Mouse (Mus musculus) fat pad, adult 2 months (tissue): ENCODE data around the gene Rasl12.
A peak's percentile ranks its signal among the peaks of the same experiment; 100 is the strongest.

Experiments used
- DNase-seq: peaks from one replicate; pipeline ENCODE4 v3.0.0-alpha.2; 2011; ENCODE audit warnings: low read depth, low spot score; ENCODE audit errors: extremely low read depth

Rasl12 gene

DNA sequence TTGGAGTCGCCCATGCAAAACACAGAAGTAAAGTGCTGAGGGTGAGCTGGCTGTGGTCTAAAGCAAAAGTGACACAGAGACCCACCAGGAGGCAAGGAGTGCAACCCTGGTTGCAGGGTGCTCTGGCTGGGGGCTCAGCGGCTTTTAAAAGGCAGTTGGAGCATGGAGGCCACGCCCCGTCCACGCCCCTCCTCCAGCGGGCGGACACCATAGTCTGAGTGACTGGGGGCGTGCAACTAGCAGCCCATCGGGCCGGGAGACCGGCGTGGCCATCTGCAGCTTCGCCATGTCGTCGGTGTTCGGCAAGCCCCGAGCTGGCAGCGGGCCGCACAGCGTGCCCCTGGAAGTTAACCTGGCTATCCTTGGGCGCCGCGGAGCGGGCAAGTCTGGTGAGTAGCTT is at the start of gene Rasl12:
Rasl12 (plus strand) TSS at position 228 of the 400 bp plus-strand sequence.
- DNase-seq = no peak

DNA sequence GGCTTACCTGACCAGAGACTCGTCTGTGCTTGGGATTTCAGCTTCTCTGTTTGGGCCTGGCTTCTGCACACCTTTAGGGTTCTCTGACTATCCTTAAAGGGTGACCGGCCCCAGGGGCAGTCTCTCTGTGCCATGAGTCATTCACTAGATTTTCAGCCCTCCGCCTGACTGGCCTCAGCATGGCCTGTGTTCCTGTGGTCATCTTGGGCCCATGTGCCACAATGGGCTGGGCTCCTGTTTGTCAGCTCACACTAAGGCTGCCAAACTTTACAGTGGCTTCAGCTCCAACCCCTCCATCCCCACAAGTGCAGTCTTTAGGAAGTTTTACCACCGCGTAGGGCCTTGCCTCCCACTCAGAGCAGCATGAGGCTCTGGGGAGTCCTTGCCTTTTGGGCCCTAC is 45.1 kb upstream of the Rasl12 start:
- DNase-seq = no peak

DNA sequence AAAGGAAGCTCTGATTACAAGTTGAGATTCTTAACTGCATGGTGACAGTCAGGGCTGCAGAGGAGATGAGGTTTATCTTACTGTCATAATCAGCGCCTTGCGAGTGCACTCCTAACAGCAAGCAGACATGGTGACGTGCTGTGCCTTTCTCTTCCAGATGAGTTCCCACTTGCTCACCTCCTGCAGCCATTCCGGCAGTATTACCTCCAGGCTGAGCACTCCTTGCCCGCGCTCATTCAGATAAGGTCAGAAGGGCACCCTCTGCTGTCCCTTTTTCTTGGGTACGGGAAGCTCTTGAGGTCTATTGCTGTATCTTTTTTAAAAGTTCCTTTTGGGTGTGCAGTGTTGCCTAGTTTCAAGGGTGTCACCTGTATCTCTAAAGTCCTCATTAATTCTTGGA is 41.7 kb upstream of the Rasl12 start:
- DNase-seq = no peak

DNA sequence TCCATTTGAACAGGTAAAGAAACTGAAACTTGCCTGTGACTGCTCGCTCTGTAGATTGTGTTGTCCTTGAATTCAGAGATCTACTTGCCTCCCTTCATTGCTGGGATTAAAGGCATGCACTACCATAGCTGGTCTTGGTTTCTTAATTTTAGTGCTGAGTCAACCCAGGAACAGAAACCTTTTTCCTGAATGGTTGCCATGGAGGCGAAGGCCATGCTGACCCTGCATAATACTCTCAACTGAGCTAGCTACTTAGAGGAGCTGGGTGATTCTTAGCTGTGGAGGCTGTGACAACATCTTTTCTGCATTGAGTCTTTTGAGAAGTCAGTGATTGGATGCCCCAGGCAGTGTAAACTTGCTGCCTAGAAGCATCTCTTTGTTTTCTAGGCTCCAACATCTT is 41.3 kb upstream of the Rasl12 start:
- no peak for DNase-seq

DNA sequence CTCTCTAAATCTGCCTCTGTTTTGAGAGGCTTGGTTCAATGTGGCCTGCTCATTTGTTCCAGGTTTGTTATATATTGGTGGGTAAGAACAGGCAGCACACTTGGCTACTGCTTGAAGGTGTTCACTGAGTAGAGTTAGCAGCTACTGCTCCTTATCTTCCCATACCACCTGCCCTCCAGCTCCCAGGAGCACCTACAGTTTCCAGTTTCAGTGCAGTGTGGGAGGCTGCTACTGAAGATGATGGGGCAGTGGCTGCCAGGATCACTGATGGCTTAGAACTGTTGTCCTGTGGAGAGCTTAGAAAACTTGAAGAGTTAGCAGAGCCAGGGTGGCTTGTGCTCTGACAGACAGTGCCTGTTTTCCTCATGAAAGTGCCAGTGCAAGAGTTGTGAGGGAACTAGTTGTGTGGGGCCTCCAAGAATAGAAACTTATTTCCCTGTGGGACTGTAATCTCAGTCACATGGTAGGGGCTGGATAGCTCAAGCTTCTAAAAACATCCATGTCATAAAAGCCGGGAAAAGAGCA is 39.3 kb upstream of the Rasl12 start:
- DNase-seq = no peak

DNA sequence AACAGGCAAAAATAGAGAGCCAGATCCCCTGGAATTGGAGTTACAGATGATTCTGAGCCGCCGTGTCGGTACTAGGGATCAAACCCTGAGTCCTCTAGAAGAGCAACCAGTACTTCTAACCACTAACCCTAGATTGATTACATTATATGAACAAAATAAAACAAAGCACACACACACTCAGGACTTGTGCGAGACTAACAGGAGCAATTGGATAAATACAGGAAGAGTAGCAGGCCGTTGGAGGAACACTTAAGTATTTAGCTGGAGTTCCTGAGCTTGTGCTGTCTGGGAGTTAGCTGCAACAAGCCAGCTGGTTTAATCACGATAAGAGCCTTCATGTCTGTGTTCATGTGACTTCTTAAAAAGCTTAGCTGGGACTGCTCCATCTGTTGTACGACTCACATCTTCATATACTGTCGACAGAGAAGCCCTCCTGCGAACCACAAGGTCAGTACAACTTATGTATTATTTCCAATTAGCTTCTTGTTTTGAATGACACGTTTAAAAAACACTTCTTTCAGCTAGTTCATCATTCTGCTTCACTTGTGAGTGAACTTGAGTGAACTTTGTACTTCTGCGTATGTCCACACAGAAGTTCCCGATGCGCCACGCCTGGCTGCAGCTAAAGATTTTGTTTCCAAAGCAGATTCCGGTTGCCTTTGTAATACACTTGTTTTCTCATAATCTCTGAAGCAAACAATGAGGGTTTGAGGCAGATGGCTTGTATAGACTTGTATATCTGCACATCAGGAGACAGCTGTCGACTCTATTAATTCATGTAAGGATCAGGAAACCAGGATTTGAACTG is 37.5 kb upstream of the Rasl12 start, which contains the start of gene Ubap1l:
Ubap1l (plus strand) TSS at position 401 of the 808 bp plus-strand sequence.
- DNase-seq = no peak

DNA sequence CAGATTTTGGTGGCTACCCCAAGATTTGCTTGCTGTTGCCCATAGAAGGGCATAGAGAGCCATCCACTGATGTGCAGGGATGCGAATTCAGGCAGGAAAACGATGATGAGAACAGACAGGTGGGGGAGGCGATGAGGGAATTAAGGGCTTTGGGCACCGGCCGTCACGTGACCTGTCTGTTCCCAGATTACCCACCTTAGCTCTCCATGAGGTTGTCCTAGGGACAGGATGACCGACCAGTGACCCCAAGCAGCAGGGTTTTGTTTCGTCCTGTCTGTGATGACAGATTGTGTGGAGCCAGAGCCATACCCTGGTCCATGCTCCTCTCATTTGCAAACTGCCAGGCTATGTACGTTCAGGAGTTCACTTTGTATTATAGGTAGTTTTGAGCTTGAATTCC is 34.6 kb upstream of the Rasl12 start:
- DNase-seq = no peak

DNA sequence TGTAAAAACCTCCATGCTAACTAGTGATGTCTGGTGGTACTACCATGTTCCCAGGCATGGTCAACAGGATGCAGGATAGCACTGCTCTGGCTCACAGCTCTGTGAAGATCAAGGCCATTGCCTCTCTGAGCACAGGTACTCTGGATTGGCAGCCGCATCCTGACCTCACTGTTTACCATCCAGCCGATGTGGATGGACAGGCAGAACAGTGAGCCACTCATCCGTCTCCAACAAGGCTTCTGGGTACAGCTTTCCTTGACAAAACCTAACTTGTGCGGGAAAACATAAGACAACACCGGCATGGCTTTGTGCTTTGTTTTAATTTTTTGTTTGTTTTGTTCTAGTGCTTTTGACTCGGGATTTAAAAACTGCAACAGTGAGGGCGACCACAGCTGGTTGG is 32.6 kb upstream of the Rasl12 start:
- DNase-seq = no peak

DNA sequence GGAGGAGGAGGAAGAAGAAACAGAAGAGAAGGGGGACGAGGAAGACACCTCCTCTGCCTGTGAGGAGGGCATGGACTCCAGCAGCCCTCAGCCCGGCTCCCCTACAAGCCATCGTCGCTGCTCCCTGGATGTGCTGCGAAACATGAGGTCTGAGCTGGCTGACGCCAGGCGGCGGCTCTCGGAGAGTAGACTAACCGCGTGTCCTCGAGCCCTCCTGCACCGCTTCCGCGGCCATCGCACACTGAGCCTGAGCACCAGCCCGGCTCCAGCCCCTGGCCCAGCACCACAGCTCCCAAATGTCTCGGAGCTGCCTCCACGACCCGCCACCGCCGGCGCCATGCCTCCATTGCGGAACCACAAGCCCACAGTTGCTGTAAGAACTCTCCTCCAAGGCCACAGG is 26.6 kb upstream of the Rasl12 start:
- DNase-seq = no peak

DNA sequence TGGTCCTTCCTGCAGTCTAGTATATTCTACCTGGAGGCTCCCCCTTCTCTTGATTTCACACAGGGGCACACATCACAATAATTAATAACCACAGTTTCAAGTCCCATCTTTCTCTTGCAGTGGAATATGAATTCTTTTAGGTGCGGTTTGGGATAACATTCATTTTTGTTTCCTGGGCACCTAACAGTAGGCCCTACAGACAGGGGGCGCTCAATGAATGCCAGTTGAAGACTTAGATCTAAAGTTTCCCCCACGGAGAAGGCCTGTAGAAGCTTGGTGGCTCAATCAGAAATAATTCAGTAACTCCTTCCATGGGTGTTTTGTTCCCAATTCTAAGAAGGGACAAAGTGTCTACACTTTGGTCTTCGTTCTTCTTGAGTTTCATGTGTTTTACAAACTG is 25.9 kb upstream of the Rasl12 start:
- no peak for DNase-seq

DNA sequence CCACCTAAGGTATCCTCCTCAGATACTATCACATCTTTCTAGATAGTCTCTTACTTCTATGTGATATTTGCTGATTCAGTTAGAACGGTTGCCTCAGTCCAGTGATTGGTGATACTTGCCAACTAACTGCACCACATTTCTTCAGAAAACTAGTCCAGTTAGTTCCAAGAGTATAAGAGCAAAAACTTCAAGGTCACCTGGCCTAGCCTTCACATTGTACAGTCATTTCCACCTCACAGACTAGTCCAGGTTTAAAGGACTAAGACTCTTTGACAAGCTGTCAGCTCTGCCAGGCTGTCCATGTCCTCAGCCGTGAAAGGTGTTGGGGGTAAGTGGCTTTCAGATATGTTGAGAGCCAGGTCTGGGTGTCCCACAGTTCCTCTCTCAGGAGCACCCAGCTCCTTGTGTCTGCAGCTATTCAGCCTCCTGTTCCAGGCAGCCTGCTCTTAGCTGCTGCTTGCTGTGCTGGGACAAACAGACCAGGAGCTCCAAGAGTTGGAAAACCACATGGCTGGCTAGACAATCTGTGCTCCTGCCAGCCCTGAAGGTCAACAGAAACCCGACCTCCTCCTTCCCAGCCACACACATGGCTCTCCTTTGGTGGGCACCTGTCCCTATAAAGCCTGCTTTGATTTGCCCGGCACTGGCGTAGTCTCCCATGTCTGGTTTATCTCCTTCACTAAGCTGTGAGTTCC is 23.7 kb upstream of the Rasl12 start:
- no peak for DNase-seq

DNA sequence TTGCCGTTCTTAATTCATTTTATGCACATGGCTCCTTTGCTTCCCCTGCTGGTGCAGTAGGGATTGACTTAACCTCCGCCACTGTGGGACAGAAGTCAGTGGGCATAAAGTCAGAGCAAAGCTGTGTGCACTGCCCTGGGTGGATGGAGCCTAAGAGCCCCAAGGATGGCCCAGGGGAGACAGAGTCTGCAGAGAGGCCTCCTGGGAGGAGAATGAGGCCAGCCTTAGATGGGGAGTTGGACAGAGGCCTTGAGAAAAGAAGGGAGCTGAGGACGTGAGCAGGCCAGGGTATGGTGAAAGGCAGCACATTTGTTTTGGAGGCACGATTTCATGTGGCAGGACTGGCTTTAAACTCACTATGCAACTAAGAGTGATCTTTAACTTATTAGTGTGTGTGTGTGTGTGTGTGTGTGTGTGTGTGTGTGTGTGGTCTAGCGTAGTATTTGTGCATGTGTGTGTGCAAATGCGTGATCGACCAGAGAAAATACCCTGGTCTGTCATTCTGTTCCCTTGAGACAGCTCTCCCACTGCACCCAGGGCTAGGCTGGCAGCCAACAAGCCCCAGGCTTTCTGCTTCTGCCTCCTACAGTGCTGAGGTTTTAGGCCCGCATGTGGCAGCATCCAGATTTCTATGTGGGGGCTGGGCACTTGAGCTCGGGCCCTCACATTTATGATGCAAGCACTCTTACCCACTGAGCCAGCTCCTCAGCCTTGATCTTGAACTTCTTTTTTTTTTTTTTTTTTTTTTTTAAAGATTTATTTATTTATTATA is 23.0 kb upstream of the Rasl12 start:
- DNase-seq = no peak

DNA sequence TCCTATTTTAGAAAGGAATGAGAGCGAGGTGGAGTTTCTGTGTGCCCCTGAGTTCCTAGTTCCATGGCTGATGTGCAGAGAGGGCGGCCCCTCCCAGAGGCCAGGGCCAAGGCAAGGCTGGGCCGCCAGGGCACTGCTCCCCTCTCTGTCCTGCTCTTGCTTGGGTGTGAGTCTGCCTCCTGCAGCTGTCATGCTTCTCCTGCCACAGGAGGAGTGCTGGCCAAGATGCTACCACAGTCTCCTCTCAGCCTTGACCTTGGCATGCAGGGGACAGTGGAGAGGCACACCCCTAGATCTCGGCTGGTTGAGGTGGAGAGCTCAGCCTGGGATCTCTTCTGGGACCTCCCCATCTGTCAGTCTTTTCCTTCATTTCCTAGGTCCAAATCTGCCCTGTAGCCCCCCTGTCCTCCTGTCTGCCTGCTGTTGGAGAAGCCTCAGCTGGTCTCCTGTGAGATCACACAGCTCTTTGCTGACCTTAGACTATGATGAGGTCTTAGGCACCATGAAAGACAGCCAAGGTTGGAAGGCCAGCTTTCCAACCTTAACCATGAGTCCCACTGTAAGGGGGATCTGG is 17.2 kb upstream of the Rasl12 start:
- DNase-seq = no peak

DNA sequence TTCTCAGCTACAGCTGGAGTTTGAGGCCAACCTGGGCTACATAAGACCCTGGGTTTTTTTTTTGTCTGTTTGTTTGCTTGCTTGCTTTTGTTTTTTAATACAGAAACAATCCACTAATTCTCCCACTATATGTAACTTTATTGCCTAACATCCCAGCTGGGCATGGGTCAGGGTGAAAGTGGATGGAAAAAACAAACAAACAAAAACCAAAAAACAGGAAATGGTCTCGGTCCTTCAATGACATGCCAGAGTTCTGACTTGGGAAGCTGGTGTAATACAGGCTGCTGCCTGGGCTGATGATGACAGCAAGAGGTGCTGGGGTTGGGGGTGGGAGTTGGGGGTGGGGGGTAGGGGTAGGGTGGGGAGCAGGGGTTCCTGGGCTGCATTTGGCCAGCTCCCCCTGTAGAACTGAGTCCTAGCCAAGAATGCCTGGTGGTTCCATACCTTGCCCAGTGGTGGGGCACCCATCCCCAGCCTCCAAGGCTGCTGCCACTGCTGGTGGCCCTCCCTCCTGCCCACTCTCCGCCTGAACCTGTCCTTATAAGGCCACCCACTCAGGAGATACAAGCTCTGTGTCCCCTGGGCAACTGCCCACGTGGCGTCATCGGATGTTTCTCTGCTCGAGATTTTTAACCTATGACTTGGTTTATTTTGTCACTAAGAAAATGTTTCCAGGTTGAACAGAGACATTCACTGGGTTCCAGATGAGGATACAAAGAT is 16.1 kb upstream of the Rasl12 start:
- no peak for DNase-seq

DNA sequence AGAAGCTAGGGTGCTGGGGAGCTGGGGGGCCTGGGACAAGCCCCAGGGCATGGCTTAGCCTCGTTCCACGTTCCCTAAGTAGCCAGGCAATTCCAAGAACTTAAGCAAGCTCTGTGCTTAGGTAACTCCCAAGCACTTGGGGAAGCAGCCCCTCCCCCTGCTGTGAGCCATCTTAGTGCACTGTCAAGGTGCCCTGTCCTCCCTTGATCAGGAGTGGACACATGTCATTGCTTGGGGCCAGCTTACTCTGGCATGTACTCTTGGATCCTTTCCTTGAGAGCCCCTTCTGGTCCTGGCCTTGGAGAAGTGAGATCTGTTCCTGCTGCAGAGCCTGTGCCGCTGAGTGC is 15.6 kb upstream of the Rasl12 start:
- peak; percentile 65 for DNase-seq

DNA sequence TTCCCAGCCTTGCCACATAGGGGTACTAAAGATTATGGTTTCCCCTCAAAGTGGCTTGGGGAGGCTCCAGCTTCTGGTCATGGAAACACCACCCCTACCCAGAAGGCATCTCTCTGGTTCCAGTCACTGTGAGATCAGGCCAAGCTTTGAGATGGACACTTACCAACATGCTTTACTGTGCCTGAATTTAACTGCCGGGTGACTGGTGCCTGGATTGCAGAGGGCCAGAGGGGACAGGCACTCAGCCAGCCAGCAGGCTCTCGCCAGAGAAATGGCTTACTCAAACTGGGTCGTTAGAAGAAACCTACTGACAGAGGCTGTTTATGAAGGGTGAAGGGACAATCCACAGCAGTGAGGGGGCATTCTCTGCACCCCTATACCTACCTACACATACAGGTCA is 14.0 kb upstream of the Rasl12 start:
- DNase-seq = peak; percentile 47

DNA sequence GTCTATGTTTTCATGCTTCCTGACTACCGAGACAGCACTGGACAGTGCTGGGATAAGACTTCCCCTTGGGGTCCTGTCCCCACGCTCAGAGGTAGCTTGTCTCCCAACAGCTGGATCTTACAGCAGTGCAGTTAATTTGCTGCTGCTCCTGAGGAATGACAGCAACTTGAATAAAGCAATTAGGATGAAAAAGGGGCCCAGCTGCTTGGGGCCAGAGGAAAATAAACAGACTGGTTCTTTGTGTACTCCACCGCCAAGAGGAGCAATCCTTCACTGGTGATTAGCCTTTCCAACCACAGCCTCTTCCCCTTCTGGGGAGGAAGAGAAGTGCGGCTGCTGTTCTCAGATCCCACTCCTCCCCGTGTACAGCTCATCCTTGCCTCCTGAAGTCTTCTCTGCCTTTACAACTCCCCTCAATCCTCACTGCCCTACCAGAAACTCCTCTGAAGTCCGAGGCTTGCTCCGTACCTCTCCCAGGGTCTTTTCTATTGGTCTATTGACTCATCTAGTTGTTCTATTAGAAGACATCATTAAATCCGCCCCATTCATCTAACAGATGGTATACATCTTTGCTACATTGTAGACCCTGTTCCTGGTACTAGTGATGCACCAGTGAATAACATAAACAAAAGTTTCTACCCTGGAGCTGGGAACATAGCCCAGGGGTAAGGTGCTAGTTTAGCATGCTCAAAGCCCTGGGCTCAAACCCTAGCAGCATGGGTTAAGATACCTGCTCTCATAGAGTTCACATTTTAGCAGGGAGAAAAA is 11.7 kb upstream of the Rasl12 start:
- no peak for DNase-seq

DNA sequence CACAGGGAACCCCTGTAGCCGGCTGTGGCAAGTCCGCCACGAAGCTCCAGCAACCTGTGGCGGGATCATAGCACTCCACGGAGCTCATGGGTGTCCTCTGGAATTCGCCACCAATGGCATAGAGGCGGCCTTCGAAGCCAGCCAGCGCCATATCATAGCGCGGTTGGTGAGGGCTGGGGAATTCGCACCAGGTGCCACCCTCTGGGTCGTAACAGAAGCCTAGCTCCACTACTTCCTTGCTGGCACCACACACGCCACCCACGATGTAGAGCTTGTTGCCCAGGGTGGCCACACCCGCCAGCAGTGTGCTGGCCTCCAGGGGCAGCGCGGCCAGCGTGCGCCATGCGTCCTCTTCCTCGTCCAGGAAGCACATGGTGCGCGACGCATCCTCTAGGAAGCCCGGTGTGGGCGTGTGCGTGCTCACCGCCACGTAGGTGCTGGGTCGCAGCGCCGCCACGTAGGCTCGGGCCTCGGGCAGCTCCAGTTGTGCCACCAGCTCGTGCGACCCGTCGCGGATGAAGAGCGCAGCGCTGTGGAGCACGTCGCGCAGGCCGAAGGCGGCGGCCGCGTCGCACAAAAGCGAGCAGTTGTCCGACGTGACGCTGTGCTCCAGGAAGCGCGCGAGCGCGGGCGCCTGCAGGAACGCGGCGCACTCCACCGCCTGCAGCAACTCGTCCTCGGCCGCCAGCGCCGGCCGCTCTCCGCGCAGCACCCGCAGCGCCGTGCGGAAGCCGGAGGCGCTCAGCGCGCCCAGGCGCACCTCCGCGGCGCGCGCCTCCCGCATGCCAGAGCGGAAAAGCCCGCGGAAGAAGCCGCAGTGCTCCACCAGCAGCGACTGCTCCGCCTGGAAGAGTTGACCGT is 7.3 kb upstream of the Rasl12 start:
- DNase-seq = no peak

DNA sequence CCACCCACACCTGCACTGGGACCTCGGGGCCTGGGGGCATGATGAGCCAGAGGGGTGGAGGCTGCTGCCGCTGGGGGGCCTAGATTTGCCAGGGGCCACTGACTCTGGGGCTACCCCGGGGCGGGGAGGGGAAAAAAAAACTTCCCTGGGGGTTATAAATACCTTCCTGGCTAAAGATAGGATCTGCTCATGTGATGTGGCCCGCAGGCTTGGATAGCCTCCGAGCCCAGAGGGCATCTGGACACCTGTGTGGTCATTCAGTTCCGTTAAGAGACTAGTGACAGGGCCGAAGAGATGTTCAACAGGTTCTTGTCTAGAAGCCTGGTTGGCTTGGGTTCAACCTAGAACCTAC is 6.7 kb upstream of the Rasl12 start, which contains the start of gene Kbtbd13:
Kbtbd13 (minus strand) TSS at position 40 of the 352 bp plus-strand sequence.
- DNase-seq = no peak
